Mouse (Mus musculus): ENCODE measurements around the gene Osmr.
"Not testable (repeated sequence)": the region's sequence is repeated elsewhere in the genome, so short reads cannot be mapped to it uniquely, and the experiment has no call there.

Osmr gene

DNA sequence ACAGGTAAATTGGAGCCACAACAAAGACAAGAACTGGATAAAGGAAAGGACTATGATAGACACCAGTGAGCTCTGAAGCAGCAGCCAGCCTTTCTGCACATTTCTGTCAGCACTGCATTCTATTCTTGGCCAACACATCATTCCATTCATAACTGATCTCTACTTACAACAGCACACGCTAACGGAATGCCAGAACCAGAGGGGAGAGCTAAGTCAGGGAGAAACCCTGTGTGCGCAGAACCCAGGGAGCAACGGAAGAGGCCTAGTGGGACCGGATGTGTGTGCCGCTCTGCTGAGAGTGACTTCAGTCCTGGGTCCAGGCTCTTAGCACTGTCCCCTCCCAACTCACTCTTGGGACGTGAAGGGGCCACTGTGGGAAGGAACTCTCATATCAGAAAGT, 13.2 kb downstream of the Osmr start:
- DNase-seq (ENCODE audit: low spot score), result no peak

DNA sequence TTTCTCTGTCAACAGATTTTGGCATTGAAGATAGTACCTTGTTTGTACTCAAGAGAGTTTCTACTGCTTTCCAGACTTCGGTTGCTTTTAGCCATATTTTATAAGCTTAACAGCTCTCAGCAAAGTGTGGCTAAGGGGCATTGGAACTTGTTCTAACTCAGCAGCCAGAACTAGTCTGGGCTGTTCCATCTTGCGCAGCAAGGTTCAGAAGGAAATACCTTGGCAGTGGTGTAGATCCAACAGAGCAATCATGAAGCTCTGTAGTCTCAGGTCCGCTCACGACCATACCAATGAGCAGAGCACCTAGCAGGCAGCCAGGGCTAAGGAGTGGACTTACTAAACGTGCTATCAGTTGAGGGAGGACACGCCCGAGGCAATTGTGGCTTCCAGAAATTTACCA, 15.0 kb downstream of the Osmr start:
- no peak for DNase-seq (ENCODE audit: low spot score)

DNA sequence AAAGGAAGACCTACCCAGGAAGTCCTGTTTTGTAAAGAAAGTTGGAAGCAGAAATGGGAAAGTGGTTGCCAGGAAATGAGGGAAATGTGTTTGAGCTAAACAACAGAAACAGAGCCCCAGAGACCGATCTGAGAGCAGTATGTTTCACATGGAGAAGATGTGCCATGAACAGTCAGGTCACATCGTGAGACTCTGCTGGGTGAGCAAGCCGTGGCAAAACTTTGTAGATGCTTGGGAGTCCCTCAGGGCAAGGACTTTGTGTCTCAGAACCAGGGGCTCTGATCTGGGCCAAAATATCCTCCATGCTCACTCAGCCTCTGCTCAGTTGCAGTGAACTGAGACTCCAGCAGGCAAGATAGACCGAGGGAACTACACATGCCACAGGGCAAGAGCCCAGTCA, 15.9 kb downstream of the Osmr start:
- no peak for DNase-seq (ENCODE audit: low spot score)

DNA sequence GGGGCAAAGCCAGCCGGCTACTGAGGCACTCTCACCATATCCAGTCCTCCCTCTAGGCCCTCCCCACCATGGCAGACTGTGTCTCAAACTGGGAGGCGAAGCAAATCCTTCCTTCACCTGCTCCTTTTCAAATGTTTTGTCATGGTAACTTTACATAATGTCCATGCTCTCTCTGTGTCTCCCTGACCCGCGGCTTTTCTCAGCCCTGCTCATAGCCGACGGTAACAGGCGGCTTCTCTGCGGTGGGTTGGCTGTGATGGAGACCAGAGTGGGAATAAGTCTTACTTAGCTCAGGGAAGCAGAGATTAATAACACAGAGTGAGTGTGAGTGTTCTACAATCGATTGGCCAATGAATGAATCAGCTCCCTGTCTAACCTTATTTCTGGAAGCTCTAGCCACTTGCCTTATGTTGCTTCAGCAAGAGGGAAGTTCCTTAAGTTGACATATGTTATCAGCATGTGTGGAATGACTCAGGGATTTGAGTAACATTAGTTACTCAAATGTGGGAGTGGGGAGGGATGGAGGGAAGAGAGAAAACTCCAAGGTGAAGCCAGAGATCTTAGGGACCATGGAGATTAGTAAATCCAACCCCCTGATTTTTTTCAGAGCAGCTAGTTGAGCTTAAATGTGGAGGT, 17.4 kb downstream of the Osmr start:
- DNase-seq (ENCODE audit: low spot score), result no peak

DNA sequence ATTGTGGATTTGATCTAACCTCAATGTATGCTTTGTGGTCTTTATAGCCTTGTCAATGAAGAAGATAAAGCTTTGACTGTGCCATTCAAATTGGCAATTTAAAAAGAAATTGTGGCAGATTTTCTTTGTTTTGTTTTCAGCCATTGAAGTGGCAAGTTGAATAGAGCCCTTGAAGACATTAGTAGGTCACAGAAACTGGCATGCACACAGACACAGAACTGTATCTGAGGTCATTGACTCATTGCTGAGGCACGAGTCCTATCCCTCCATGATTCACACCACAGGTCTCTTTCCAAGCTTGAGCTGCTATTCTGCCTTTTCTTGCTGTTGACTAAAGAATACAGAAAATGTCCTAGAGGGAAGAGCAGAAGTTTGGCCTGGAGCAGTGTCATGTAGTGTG, 24.9 kb downstream of the Osmr start:
- no peak for DNase-seq (ENCODE audit: low spot score)

DNA sequence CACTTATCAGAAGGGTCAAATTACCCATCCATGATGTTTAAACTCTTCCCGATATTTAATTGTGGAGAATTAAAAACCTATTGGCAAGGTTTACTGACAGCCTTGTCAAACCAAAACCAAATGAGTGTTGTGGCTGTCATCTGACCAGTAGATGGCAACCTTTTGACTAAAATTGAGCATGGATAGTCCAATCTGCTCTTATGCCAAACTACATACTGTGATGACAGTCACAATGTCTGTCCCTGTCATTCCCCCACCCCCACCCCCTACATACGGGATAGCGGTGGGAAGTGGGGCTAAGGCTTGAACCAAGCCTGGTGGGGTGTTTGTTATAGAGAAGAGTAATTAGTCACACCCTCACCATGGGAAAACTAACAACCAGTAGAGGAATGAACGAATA, 34.6 kb downstream of the Osmr start:
- no peak for DNase-seq (ENCODE audit: low spot score)

DNA sequence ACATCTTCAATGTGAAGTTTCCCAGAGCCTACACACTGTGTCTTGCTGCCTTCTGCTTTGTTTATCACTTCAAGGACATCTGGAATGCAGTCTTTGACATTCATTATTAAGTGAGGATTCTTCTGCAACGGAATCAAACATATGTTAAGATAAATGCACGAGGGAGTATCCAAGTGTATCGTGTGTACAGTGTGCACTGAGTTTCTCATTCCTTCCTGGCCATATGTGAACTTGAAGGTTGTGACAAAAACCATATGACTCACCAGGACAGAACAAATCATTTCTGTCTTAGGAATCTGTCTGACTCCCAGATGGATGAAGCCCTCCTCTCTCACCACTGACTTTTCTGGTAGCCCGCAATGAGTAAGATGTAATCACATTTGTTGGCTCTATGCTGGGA, 59.0 kb downstream of the Osmr start:
- no peak for DNase-seq (ENCODE audit: low spot score)

DNA sequence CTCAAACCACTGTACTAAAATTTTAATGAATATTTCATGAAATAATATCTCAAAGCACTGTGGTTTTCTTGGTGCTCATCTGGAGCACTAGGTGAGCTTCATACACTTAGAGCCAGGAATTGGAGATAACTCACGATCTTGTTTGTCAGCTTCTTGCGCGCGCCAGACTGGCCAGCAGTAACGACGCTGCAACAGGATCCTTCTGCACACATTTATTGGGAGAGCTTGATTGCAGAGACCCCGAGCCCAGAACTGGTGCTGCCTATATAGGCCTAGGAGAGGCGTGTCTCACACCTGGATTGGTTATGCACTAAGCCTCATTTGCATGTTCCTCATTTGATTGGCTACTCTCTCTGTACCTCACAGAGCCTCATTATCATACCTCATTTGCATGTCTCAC, 73.6 kb downstream of the Osmr start:
- not testable (repeated sequence) for DNase-seq (ENCODE audit: low spot score)

DNA sequence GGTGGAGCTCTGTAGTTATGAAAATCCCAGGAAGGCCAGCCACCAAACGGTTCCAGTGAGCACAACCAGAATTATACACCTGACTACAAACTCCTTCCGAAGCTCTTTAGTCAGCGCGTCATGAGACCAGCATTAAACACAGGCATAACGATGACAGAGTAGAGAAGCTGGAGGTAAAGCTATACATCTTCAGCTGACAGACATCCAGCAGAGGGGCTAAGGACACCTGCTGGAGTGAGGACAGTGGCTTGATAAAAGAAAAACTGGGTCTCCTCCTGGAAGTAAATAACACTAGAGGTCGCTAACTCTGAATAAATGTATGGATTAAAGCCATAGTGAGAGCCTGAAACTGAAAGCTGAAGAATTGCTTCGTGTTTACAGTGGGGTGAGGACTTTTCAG, 81.9 kb downstream of the Osmr start:
- DNase-seq (ENCODE audit: low spot score), result no peak

DNA sequence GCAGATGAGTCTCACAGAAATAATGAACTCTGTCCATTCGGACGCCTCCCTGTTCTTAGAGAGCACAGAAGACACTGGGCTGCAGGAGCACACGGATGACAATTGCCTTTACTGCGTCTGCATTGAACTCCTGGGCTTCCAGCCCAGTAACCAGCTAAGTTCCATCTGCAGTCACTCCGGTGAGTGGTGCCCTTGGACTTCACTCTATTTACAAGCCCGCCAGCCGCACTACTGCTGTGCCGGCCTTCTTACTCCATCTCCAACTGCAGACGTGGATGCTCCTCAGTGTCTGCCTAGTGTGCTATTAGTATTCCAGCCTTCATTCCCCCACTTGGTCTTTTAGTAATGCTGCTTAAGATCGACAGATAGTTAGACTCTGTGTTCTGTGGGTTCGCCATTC, 83.1 kb downstream of the Osmr start:
- no peak for DNase-seq (ENCODE audit: low spot score)

DNA sequence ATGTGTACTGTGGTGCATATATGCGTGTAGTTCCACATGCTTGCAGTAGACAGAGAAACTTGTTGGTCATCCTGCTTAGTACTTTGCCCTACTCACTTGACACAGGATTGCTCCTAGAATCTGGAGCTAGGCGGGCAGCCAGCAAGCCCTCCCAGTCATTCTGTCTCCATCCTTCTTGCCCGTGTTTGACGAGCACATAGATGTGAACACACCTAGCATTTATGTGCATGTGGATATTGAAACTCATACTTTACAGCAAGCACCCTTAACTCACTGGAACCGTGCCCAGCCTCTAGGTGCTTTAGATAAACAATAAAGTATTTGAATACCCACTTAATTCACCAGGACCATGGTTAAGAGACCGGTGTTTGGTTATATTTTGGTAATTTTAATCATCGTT, 84.8 kb downstream of the Osmr start:
- no peak for DNase-seq (ENCODE audit: low spot score)

DNA sequence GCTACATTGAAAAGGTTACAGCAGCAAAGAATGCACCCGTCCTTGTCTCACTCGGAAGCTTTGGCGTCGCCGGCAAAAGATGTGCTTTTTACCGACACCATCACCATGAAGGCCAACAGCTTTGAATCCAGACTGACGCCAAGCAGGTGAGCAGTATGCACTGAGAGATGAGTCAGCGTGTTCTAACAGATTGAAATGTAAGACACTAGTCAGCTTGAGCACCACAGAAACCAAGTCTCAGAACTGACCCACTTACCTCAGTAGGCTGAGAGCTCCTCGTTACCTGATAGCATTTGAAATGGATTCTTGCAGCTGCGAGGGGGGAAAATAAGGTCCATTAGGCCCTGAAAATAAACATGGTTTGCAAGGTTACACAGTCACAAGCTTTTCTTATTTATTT, 87.5 kb downstream of the Osmr start:
- no peak for DNase-seq (ENCODE audit: low spot score)

DNA sequence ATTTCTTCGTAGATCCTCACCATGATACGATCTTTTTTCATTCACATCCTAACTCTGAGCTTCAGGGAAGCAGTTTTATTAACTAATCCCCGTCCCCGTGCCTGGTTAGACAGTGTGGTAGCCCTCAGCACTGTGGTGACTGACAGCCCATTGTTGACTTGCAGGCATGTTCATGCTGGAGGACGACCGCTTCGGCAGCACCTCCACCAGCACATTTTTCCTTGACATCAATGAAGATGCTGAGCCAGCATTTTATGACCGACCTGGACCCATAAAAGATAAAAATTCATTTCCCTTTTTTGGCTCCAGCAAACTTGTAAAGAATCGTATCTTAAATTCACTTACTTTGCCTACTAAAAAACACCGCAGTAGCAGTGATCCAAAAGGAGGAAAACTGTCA, 88.6 kb downstream of the Osmr start:
- DNase-seq (ENCODE audit: low spot score), result no peak

DNA sequence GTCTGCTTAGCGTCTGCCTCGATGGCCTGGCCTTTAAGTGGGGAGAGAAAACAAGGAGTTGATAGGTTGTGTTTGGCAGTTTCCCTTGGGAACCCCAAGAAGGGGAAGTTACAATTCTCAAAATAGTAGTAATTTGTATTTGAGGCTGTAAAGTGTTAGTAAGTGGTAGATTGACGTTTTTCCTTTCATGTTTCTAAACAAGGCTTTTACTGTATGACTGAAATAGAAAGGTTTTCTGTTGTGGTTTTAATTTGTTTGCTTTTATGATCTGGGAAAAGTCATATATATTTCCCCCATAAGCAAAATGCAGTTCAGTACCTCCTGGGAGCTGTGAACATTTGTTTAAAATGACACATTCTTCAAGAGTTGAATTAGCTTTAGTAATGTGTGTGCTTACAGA, 102.5 kb downstream of the Osmr start:
- DNase-seq (ENCODE audit: low spot score), result no peak
